Mouse (Mus musculus) liver, embryonic 14.5 days (tissue): ENCODE measurements around the gene Izumo1r.

Experiments
- CTCF ChIP-seq: IDR thresholded peaks from 2 replicates; pipeline ENCODE4 v1.5.1; 2016; ENCODE audit warnings: antibody characterized with exemption, low read depth, control low read depth
- EP300 ChIP-seq: IDR thresholded peaks from 2 replicates; pipeline ENCODE4 v1.6.1; 2016; ENCODE audit warnings: antibody characterized with exemption, low read depth

GRCm38 (mm10) chr9:14854585-14854984 is 49.2 kb downstream of the Izumo1r start:
- no peak for TF ChIP-seq CTCF
- TF ChIP-seq EP300: no peak
